Mouse (Mus musculus) kidney, postnatal 4 days (tissue): ENCODE measurements at regions not wholly inside any gene's neighbourhood (a gene's known extent, or its start where the extent isn't known, plus 50 kb on each side); places are given as distances from the start of the nearest gene placed in this dataset.

Source experiments
- DNase-seq, 2 experiments: peaks; one replicate each; pipeline ENCODE4 v3.0.0; 2021; ENCODE audit warnings: mixed read lengths in 2 of 2

DNA sequence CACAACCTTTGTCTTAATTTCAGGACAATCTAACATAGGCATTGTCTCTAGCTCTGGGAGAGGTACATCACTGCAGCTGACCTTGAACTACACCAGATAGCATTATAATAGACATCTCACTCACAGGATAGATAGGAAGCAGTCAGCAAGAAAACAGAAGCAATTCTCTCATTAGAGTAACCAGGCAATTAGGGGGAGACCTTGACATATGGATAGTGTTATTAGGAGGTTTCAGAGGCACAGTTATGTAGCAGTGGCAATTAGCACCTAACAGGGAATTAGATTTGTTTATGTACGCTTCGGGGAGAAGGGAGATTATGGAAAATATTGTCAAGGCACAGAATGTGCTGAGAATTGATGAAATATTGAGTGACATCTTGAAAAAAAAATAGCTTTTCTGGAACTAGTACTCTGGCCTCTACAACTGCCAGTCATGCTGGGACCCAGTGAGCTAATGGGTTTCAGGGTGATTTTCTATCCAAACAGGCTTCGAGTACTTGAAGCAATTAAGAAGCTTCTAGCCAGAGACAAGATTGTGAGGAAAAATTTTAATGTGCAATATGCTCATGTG lies 216.8 kb upstream of the Aco1 start:
- DNase-seq = no peak

DNA sequence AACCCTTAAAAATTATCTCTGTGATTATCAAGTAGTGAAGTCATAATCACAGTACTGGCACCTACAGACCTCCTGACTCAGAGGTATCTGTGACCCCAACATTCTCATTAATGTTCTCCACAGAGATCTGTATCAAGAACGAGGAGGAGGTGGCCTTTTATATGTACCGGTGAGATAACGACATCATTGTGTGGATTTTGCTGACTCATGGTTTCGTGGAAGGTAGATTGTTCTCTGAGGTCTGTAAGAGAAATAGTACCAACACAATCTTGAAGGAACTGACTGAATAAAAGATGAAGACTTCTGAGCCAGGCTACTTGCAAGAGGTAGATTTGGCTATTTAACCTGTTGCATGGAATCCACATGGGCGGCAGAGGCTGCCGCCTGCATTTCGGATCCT lies 216.3 kb upstream of the Aco1 start:
- DNase-seq = no peak

- DNase-seq = no peak
Observed at GRCm38 (mm10) chr4:39928491-39928890, 214.4 kb upstream of the Aco1 start.

DNA sequence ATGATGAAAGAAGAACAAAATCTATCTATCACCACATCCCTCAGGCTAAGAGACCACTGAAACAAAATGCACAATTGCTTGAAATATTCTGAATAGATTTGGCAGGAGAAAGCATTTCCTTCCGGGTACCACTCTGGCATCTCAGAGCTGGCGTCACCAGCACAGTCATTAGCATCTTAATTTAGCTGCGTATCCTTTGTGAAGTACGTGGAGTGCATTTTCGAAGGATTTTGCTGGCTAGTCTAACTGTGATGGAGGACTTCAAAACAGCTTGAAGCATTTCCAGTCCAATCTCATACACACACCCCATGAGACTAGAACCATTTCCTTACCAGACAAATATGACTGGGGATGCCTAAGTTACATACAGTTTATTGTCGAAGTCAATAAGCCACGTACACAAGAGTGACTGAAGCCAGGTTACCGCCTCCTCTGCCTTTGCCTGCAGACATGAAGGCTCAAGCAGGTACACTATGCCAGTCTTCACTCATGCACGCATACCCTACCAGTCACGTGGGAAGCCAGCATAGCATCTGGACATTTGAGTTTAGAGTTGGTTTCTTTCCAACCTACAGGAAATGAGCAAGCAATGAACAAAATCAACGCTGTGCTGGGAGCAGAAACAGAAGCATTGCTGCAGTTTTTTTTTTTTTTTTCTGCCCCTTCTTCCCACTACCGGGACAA lies 208.7 kb upstream of the Aco1 start:
- no peak for DNase-seq

GRCm38 (mm10) chr4:39958687-39959086 lies 184.2 kb upstream of the Aco1 start:
- no peak for DNase-seq

- no peak for DNase-seq
Observed at GRCm38 (mm10) chr4:39967938-39968337, 174.9 kb upstream of the Aco1 start.

- DNase-seq = no peak
Observed at GRCm38 (mm10) chr4:39991358-39991757, 151.5 kb upstream of the Aco1 start.

DNA sequence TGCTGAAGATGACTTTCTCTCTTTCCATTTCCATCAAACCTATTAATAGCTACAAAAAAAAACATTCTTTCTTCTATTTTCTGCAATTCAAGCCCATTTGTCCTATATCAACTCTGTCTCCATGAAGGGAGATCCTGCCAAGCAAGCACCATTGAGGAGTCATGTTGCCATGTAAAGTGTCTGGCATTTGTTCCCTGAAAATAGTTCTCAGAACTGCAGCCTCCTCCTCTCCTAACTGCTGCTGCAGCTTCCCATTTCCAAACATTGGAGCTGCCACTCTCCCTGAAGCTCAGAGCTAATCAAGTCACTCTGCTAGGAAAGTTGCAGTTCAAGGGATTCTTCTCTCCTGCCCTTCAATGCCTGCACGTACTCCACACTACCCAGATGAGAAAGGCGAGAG lies 151.0 kb upstream of the Aco1 start:
- DNase-seq = no peak

DNA sequence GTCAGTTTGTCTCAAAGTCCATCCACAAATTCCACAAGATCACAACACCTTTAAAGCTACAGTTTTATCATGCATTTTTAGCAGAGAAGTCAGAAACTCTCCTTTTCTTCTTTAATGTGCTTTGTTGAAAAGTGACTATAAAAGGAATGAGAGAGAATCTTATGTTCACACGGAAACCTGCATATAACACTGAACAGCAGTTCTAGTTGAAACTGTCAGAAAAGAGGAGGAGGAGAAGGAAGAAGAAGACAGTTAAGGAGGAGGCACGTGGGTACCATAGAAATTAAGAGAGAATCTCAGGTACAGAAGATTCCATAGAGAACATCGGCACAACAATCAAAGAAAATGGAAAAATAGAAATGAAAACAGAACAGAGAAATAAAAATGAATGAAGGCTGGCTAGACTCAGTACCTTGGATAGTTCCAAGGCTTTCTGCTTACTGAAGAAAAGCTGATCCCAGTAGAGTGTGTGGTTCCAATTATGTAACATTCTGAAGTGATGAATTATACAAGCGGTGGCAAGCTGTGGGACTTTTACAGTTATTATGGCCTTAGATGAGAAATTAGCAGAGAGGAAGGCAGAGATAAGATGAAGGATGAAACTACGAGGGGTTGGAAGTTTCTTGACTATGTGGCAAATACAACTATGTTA lies 144.0 kb upstream of the Aco1 start:
- no peak for DNase-seq

- DNase-seq = peak; percentile 63 to 76
Observed at GRCm38 (mm10) chr4:40014666-40015065, 128.2 kb upstream of the Aco1 start.

DNA sequence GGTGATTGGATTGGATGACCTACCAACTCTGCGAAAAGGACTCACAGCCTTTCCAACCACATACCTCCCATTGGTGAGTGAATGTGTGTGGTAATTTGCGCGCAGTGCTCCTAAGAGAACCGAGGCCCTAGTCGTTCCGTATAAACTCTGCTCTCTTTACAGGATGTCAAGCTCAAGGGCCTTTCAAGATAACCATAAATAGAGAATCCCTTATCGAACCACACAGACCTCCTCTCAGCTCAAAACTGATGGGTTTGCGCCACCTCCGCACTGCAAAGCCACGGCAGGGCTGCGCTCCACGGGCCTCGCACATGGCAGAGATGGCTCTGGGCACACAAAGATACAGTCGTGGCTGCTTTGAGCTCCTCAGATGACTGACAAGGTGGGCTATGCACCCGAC lies 126.0 kb upstream of the Aco1 start:
- DNase-seq = no peak

DNA sequence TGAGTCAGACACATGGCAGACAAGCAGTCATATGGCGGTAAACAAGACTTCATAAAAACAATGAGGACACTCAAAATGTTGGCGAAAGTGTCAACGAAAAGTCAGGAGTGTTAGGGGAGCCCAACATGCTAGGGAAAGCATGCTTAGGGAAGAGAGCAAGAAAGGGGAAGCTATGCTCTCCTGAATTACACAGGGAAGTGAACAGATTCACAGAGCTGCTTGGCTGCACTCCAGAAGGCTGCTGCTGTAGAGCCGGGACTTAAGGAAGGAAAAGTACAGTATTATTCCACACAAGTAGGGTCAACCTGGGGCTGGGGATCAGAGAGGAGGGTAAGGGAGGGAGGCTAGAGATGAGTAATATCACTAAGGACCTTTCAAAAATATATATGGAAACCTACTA lies 124.7 kb upstream of the Aco1 start:
- peak; percentile 33 to 34 for DNase-seq

DNA sequence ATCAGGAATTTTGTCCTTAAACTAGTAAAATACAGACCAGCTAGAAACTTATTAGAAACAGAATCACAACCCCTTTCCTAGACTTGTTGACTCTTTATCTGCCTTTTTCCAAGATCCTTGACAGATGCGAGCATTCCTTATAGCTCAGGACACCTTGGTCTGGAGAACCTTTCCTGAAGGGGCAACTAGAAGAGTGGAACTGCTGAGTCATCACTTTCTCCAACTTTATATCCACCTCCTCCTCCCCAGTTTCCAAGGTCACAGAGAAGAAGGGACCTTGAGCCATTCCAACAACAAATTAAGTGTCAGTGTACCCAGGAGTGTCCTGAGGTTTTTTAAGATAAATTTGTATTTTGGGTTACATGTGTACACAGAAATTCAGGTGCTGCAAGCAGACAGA lies 111.5 kb upstream of the Aco1 start:
- no peak for DNase-seq

DNA sequence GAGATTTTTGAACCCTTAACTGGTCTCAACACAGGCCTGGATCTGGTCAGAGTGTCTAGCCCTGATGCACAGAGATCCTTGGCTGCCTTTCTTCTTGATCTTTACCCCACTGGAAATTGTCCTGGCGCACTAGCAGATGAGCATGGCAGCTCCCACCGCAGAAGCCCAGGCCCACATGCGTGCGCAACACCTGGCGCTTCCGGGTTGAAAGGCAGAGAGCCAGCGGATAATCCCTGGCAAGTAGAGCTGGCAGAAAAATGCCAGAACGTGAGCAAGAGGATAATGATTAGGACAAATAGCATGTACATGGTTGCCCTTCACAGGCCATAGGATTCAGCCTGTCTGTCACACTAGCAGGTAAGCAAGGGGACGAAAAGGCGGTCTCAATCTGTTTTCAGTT lies 95.0 kb upstream of the Aco1 start:
- no peak for DNase-seq

- no peak for DNase-seq
Observed at GRCm38 (mm10) chr4:40049086-40049485, 93.8 kb upstream of the Aco1 start.

- DNase-seq = no peak
Observed at GRCm38 (mm10) chr4:40051848-40052247, 91.0 kb upstream of the Aco1 start.

GRCm38 (mm10) chr4:40053391-40053790 lies 89.5 kb upstream of the Aco1 start:
- DNase-seq = no peak

DNA sequence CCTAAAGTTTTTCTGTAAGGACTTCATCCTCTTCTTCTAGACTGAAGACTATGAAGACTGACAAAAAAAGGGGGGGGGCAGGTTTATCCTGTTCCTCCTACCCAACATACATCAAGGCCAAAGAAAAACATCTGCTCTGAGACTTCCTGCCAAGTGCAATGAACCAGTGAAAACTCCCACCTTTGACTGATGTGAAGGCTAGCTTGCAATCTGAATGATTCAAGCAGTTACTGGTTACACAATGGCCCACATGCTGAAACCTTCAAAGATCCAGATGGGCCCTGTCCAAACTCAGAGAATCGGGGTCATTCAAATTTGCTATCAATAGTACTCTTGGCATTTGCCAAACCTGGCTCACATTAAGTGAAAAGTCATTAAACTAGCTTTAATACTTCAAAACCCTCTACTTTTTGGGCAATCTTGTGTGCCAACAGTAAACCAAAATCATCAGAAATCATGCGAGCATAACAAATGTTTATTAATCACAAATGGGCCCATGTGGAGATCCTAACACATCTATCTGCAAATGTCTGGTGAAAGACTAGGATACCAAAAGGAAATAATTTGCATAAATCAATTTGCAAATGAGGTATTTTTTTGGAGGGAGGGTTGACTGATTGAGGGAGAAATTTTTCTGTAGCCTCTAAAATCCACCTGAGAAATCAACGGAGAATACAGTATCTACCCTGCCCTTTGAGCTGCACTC lies 79.0 kb upstream of the Aco1 start:
- peak; percentile 21 to 28 for DNase-seq

DNA sequence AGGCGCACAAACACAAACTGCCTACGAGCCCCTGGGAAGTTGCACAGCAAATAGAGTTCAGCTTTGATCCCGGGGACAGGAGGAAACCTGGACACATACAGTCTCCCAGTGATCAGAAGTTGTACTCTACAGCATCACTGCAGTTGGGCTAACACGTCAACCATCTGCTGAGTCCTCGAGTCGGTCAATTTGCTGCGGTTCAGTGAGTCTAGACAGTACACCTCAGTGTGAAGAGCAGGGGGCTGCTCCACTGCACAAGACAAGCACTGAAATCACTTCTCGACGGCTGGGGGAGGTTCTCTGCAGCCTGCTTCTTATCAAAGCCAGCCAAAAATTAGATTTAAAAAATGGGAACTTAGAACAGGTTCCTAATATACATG lies 78.4 kb upstream of the Aco1 start:
- peak; percentile 12 to 43 for DNase-seq

DNA sequence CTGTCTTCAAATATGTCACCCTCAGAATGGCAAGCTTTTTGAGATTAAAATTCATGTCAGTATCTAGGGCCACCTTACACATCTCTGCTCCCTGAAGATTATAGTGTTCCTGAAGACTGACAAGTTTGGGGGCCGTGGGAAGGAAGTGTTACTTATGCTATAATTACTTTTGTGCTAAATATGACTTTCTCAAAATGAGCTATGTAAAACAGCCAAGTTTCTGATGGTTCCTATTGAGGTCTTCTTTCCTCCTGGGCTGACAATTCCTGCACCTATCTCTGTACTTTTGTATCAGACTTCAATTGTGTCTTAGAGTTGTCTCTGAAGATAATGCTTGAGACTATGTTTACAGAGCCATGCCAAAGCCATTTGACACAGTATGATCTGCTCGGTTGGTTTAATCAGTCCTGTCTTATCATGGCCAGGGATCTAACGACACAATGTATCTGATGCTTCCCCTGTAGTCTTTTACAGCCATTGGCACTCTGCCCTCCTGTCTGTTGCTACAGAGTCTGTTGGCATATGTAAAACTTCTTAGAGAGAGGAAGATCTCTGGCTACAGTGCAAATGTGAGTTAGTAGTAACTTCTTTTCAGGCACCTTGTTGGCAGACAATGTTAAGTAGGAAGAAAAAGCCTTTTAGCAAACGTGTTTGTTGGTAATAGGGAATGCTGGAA lies 71.8 kb upstream of the Aco1 start:
- DNase-seq = no peak

- DNase-seq = no peak
Observed at GRCm38 (mm10) chr4:40081035-40081434, 61.8 kb upstream of the Aco1 start.

DNA sequence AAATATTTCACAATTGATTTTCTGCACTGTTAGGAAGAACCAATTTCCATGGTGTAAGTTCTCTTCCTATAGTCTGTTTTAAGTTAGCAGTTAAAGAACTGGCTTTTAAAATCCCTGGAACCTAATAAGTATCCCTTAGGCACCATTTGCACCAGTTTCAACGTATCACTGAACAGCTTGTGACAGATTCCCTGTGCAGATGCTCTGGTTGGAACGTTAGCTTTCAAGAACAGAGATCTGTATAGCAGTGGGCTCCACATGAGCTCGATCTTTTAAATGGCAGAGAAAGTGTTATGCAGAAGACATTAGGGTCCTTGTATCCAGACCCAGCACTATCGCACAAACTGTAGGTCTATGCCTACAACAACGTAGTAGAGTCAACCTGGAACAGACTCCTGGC lies 52.6 kb upstream of the Aco1 start:
- no peak for DNase-seq
